Comparison of ENCODE assay signal across 8 mouse cellular contexts in the genomic region with DNA sequence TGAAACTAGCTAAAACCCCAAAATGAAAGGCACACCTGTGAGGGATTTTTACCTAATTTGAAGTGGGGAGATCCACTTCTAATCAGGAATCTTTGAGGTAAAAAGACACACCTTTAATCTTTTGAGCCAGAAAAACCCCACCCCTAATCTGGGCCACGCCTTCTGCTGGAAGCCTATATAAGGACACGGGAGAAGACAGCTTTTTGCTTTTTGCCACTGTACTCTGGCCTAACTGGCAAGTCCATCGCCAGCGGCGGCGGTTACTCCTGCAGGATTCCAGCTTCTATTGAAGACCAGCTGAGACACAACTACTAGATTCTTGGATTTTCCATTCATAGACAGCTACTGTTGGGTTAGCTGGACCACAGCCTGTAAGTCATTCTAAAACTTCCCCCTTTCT. TPM values are rescaled to one million over a fixed set of nuclear protein-coding genes. Genes with fewer than 3 reads are reported as not detected.
DNase-seq lines count a peak whose midpoint lies in the region; ATAC-seq and TF ChIP-seq lines count a peak whose summit lies in the region.

A gene (plus strand): TSS at position 213 of the 400 bp plus-strand sequence.

- peak within 1 kb of the TSS; percentile 93 for H3K27ac ChIP-seq in testis, adult 2 months (ENCODE audit: control insufficient read depth, insufficient read depth, low read depth, low read length)
- H3K27ac ChIP-seq in forebrain, embryonic 13.5 days, result peak within 1 kb of the TSS; percentile 95
- H3K27ac ChIP-seq in intestine, embryonic 16.5 days (ENCODE audit: low read length), result peak within 1 kb of the TSS; percentile 100
- H3K27ac ChIP-seq in limb, embryonic 15.5 days, result peak within 1 kb of the TSS; percentile 99

- ATAC-seq in forebrain, embryonic 13.5 days, result no peak
- ATAC-seq in intestine, embryonic 16.5 days, result no peak
- ATAC-seq in limb, embryonic 15.5 days (ENCODE audit: insufficient number of reproducible peaks, low FRiP score, low TSS enrichment, low read depth), result no peak

- H3K9ac ChIP-seq in forebrain, embryonic 13.5 days, result peak within 1 kb of the TSS; percentile 98
- H3K9ac ChIP-seq in intestine, embryonic 16.5 days (ENCODE audit: low read depth, low read length), result peak within 1 kb of the TSS; percentile 98
- peak within 1 kb of the TSS; percentile 95 for H3K9ac ChIP-seq in limb, embryonic 15.5 days

- TF ChIP-seq CTCF in testis, adult 2 months (IDR thresholded peaks at IDR 0.05; ENCODE audit: control insufficient read depth, insufficient read depth, insufficient replicate concordance, low read depth, low read length), result no peak

- no peak for TF ChIP-seq POLR2A in testis, adult 2 months (IDR thresholded peaks at IDR 0.05; ENCODE audit: control insufficient read depth, low read depth, low read length)

- WGBS in forebrain, embryonic 13.5 days, result 91% methylated on average over 6 of the region's 6 CpGs
- WGBS in intestine, embryonic 16.5 days, result 91% methylated on average over 6 of the region's 6 CpGs
- WGBS in limb, embryonic 15.5 days, result 90% methylated on average over 6 of the region's 6 CpGs

- H3K4me1 ChIP-seq in testis, adult 2 months (ENCODE audit: control insufficient read depth, insufficient read depth, low read length), result peaks cover 22% of the 10 kb centered on the region
- H3K4me1 ChIP-seq in forebrain, embryonic 13.5 days, result peaks cover 28% of the 10 kb centered on the region
- H3K4me1 ChIP-seq in intestine, embryonic 16.5 days (ENCODE audit: control insufficient read depth, insufficient read depth, low read length), result peaks cover 12% of the 10 kb centered on the region
- peaks cover 20% of the 10 kb centered on the region for H3K4me1 ChIP-seq in limb, embryonic 15.5 days

- H3K4me3 ChIP-seq in testis, adult 2 months (ENCODE audit: control insufficient read depth, low read depth, low read length), result peak within 1 kb of the TSS; percentile 88
- peak within 1 kb of the TSS; percentile 82 for H3K4me3 ChIP-seq in forebrain, embryonic 13.5 days
- peak within 1 kb of the TSS; percentile 89 for H3K4me3 ChIP-seq in intestine, embryonic 16.5 days (ENCODE audit: low read length)
- H3K4me3 ChIP-seq in limb, embryonic 15.5 days, result peak within 1 kb of the TSS; percentile 81

- no peak for DNase-seq in testis, postnatal 10 days (ENCODE audit: low spot score)
- DNase-seq in B cell, adult 2 months, result no peak
- DNase-seq in ovary, postnatal 36 days (ENCODE audit: low spot score), result no peak
- no peak for DNase-seq in lung, postnatal 36 days

- H3K4me2 ChIP-seq in forebrain, embryonic 13.5 days, result peak within 1 kb of the TSS; percentile 82
- H3K4me2 ChIP-seq in intestine, embryonic 16.5 days (ENCODE audit: low read depth, low read length), result peak within 1 kb of the TSS; percentile 80
- H3K4me2 ChIP-seq in limb, embryonic 15.5 days, result peak within 1 kb of the TSS; percentile 87

- no peaks in the 10 kb centered on the region; the same call in 1 of the 2 replicates for H3K36me3 ChIP-seq in testis, adult 2 months (ENCODE audit: control insufficient read depth, insufficient read depth, low read length)
- no peaks in the 10 kb centered on the region for H3K36me3 ChIP-seq in forebrain, embryonic 13.5 days (ENCODE audit: poor library complexity, severe bottlenecking)
- no peaks in the 10 kb centered on the region for H3K36me3 ChIP-seq in intestine, embryonic 16.5 days (ENCODE audit: control insufficient read depth, insufficient read depth, low read length)
- H3K36me3 ChIP-seq in limb, embryonic 15.5 days, result no peaks in the 10 kb centered on the region

- H3K9me3 ChIP-seq in forebrain, embryonic 13.5 days (replicated peaks), result no peaks in the 10 kb centered on the region
- no peaks in the 10 kb centered on the region for H3K9me3 ChIP-seq in intestine, embryonic 16.5 days (ENCODE audit: control insufficient read depth, low read length)
- H3K9me3 ChIP-seq in limb, embryonic 15.5 days, result no peaks in the 10 kb centered on the region

- H3K27me3 ChIP-seq in testis, adult 2 months (ENCODE audit: control insufficient read depth, insufficient read depth, low read length), result no peaks in the 10 kb centered on the region
- H3K27me3 ChIP-seq in forebrain, embryonic 13.5 days, result no peaks in the 10 kb centered on the region
- no peaks in the 10 kb centered on the region for H3K27me3 ChIP-seq in intestine, embryonic 16.5 days (replicated peaks; ENCODE audit: control insufficient read depth, insufficient read depth, low read length)
- H3K27me3 ChIP-seq in limb, embryonic 15.5 days, result no peaks in the 10 kb centered on the region

RNA-seq across cellular contexts. Expression of the gene that starts here (rescaled TPM):
- polyA plus RNA-seq in testis, adult 2 months (2012; rRNA removed), result 26.5 and 26.9 TPM in 2 replicates
- polyA plus RNA-seq in forebrain, embryonic 13.5 days (2015; fragmentation: Nextera tagmentation; extraction: Ambion mirVana), result 49.7 and 53.6 TPM in 2 replicates
- polyA plus RNA-seq in intestine, embryonic 16.5 days (2015; fragmentation: Nextera tagmentation; extraction: Ambion mirVana), result 38.5 and 43.4 TPM in 2 replicates
- polyA plus RNA-seq in limb, embryonic 15.5 days (2015; fragmentation: Nextera tagmentation; extraction: Ambion mirVana), result 58.9 and 59.9 TPM in 2 replicates
